Mouse (Mus musculus): ENCODE measurements around the gene Oas1f. TPM values are rescaled to one million over a fixed set of nuclear protein-coding genes. Genes with fewer than 3 reads are reported as not detected.

The Oas1f gene
- not detected for polyA plus RNA-seq (2017; shearing (Covaris generic))

DNA sequence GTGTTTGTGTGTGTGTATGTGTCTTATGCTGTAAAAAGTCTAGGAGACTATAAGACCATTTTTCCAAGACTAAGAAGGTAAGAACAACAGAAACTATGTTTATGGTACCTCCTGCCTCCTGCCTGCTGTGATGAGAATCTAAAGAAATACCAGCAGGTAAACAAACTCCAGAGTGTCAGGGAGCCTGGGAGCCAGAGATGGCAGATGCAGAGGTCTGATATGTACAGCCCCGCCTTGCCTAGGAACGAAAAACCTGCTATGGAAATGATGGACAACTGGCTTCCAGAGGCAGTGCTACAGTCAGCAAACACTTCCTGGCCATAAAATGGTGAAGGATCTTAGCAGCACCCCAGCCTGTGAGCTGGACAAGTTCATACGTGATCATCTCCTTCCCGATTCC is at the start of gene Oas1f:
Gene Oas1f (plus strand): TSS at position 301 of the 400 bp plus-strand sequence.

DNA sequence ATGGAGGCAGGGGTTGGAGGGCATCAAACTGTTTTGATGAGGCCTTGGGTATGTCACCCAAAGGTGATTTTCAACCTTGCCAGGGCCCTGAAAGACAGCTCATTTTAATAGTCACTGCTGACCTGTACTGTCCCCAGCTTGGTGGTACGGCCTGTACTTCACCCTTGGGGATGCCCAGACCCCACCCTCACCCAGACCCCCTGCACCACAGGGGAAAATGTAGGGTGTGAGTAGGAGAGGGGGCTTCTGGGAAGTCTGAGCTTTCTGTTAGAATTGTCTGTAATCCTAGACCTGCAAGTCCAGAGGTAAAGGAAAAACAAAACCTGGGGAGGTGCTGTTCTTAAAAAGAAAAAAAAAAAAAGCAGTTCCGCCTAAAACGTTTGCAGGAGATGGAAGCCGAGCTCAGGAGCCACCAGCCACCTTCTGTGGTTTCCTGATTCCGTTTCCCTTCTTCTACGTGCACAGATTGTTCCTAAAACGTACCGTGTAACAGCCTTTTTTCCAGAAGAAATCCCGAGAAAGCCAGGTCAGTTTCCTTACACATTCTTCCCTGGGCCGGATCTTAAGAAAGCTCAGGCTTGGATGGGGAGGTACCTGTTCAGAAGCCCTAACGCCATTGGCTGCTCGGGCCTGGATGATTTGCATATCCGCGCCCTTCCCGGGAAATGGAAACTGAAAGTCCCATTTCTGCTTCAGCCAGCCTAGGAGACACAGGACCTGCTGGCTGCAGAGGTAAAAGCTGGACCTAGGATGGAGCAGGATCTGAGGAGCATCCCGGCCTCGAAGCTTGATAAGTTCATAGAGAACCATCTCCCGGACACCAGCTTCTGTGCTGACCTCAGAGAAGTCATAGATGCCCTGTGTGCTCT is 35.0 kb upstream of the Oas1f start, which contains the start of gene Oas1c:
Gene Oas1c (minus strand): TSS at position 564 of the 869 bp plus-strand sequence.

DNA sequence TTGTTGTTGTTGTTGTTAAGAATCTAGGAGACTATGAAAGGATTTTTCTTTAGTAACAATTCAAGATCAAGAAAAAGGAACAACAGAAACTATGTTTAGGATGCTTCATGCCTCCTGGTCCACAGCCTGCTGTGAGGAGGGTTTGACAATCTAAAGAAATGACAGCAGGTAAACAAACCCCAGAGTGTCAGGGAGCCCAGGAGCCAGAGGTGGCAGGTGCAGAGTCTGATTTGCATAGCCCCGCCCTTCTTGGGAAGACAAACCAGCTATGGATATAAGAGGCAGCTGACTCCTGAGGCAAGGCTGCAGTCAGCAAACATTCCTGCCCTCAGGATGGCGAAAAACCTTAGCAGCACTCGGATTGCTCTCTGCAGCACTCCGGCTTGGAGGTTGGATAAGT is 14.0 kb downstream of the Oas1f start, which contains the start of gene Oas1h:
Gene Oas1h (plus strand): TSS at position 301 of the 400 bp plus-strand sequence.

DNA sequence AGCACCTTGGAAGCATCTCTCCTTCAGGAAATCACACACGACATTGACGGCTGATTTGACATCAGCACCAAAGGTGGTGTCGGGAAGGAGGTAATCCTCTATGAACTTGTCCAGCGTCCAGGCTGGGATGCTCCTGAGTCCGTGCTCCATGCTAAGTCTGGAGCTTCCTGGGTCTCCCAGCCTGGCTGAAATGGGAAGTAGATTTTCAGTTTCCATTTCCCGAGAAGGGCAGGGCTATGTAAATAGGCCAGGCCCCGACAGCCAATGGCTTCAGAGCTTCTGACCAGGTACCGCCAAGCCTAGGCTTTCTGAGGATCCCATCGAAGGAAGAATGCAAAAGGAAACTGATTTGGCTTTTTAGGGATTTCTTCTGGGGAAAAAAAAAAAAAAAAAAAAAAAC is 40.2 kb downstream of the Oas1f start, which contains the start of gene Oas1g:
Gene Oas1g (minus strand): TSS at position 201 of the 400 bp plus-strand sequence.

DNA sequence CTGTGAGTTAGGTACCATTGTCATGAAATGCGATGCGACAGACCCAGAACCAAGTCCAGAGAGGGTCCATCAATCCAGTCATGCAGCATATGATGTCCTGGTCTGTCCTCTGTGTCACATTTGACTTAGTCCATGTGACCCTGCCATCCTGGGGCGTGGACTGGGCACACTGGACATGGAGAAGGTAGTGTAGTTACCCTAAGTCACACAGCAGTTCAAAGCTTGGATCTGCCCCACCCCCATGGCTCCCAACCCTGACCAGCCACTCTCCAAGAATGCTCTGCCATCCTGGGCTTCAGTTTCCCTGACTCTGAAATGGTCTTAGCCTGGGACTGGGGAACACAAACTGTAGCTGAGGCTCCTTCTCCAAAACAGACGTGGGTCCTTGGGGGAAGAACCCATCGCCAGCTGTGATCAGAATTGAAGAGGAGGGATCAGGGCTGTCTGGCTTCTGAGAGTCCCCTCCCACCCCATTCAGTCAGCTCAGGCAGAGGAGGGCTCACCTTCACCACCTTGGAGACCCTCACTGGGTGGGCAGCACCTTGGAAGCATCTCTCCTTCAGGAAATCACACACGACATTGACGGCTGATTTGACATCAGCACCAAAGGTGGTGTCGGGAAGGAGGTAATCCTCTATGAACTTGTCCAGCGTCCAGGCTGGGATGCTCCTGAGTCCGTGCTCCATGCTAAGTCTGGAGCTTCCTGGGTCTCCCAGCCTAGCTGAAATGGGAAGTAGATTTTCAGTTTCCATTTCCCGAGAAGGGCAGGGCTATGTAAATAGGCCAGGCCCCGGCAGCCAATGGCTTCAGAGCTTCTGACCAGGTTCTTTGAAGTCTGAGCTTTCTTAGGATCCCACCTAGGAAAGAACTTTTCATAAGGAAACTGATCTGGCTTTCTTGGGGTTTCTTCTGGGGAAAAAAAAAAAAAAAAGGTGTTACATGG is 59.9 kb downstream of the Oas1f start, which contains the start of gene Oas1a:
Gene Oas1a (minus strand): TSS at position 731 of the 943 bp plus-strand sequence.

Other genes with a start within 250 kb of the Oas1f start
- gene Rita1, start 234.8 kb upstream of the Oas1f start, polyA plus RNA-seq (2017; shearing (Covaris generic)): 8.8 TPM
- 97.1 TPM for gene Ddx54, start 234.6 kb upstream of the Oas1f start, polyA plus RNA-seq (2017; shearing (Covaris generic))
- not detected for gene Cfap73, start 213.1 kb upstream of the Oas1f start, polyA plus RNA-seq (2017; shearing (Covaris generic))
- gene Rasal1, start 198.6 kb upstream of the Oas1f start, polyA plus RNA-seq (2017; shearing (Covaris generic)): 14.6 TPM
- 35.3 TPM for gene Dtx1, start 135.4 kb upstream of the Oas1f start, polyA plus RNA-seq (2017; shearing (Covaris generic))
- 1.2 TPM for gene Oas2, start 97.5 kb upstream of the Oas1f start, polyA plus RNA-seq (2017; shearing (Covaris generic))
- gene Oas3, start 69.7 kb upstream of the Oas1f start, polyA plus RNA-seq (2017; shearing (Covaris generic)): 14.1 TPM
- gene Oas1e, start 51.8 kb upstream of the Oas1f start, polyA plus RNA-seq (2017; shearing (Covaris generic)): not detected
- 13.0 TPM for gene Oas1c, start 34.9 kb upstream of the Oas1f start, polyA plus RNA-seq (2017; shearing (Covaris generic))
- gene Oas1h, start 14.1 kb downstream of the Oas1f start, polyA plus RNA-seq (2017; shearing (Covaris generic)): not detected
- gene Oas1g, start 40.2 kb downstream of the Oas1f start, polyA plus RNA-seq (2017; shearing (Covaris generic)): 1.1 TPM
- gene Oas1a, start 60.2 kb downstream of the Oas1f start, polyA plus RNA-seq (2017; shearing (Covaris generic)): 58.4 TPM
- gene Oas1d, start 67.2 kb downstream of the Oas1f start, polyA plus RNA-seq (2017; shearing (Covaris generic)): not detected
- gene Rph3a, start 162.7 kb downstream of the Oas1f start, polyA plus RNA-seq (2017; shearing (Covaris generic)): not detected